Mouse (Mus musculus): ENCODE data around the gene Txlnb. TPM values are rescaled to one million over a fixed set of nuclear protein-coding genes. Genes with fewer than 3 reads are reported as not detected.
"Not testable (repeated sequence)": the region's sequence is repeated elsewhere in the genome, so short reads cannot be mapped to it uniquely, and the experiment has no call there.

Gene Txlnb
- 1.4 and 1.7 TPM in 2 replicates for polyA plus RNA-seq (2016; fragmentation: Nextera tagmentation; extraction: Ambion mirVana)

- Histone ChIP-seq H3K36me3 (replicated peaks) (no peaks in the 10 kb centered on the region), H3K9me3 (no peaks in the 10 kb centered on the region), H3K4me3 (replicated peaks) (peak within 1 kb of the TSS; percentile 27), H3K4me1 (peaks cover 12% of the 10 kb centered on the region), H3K4me2 (peak within 1 kb of the TSS; percentile 58), H3K9ac (peak within 1 kb of the TSS; percentile 45; the same call in 1 of the 2 replicates), H3K27ac (peak within 1 kb of the TSS; percentile 68), H3K27me3 (no peaks in the 10 kb centered on the region)
- ATAC-seq (ENCODE audit: low FRiP score) = peak; percentile 85
- WGBS = 4% methylated on average over 12 of the region's 13 CpGs
Observed at GRCm38 (mm10) chr10:17795767-17796631, at the start of gene Txlnb. Txlnb (plus strand) TSS chr10:17796226.

- H3K4me1 ChIP-seq = no peaks in the 10 kb centered on the region
- H3K4me2 ChIP-seq = no peak overlapping the region
- H3K27ac ChIP-seq = no peak overlapping the region
- no peaks in the 10 kb centered on the region for H3K36me3 ChIP-seq (replicated peaks)
- 83% methylated on average over 5 of the region's 5 CpGs for WGBS
- no peaks in the 10 kb centered on the region for H3K9me3 ChIP-seq
- no peak overlapping the region for H3K9ac ChIP-seq
- no peaks in the 10 kb centered on the region for H3K27me3 ChIP-seq
- ATAC-seq (ENCODE audit: low FRiP score) = no peak
- no peak overlapping the region for H3K4me3 ChIP-seq (replicated peaks)
Observed at GRCm38 (mm10) chr10:17752478-17752877, 43.5 kb upstream of the Txlnb start.

GRCm38 (mm10) chr10:17759772-17760171 lies 36.3 kb upstream of the Txlnb start:
- Histone ChIP-seq H3K4me2 (no peak overlapping the region), H3K9me3 (no peaks in the 10 kb centered on the region), H3K27me3 (no peaks in the 10 kb centered on the region), H3K4me1 (no peaks in the 10 kb centered on the region), H3K9ac (no peak overlapping the region), H3K27ac (no peak overlapping the region), H3K4me3 (replicated peaks) (no peak overlapping the region), H3K36me3 (replicated peaks) (no peaks in the 10 kb centered on the region)
- WGBS = 88% methylated on average over 3 of the region's 3 CpGs
- ATAC-seq (ENCODE audit: low FRiP score) = no peak

- H3K4me1 ChIP-seq = no peaks in the 10 kb centered on the region
- no peak overlapping the region for H3K27ac ChIP-seq
- ATAC-seq (ENCODE audit: low FRiP score) = no peak
- no peak overlapping the region for H3K4me2 ChIP-seq
- H3K9me3 ChIP-seq = no peaks in the 10 kb centered on the region
- no peak overlapping the region for H3K4me3 ChIP-seq (replicated peaks)
- 74% methylated on average over 9 of the region's 9 CpGs for WGBS
- H3K36me3 ChIP-seq (replicated peaks) = no peaks in the 10 kb centered on the region
- no peak overlapping the region for H3K9ac ChIP-seq
- no peaks in the 10 kb centered on the region for H3K27me3 ChIP-seq
Observed at GRCm38 (mm10) chr10:17760750-17761613, 35.0 kb upstream of the Txlnb start.

GRCm38 (mm10) chr10:17761652-17762051 lies 34.4 kb upstream of the Txlnb start:
- Histone ChIP-seq H3K4me2 (no peak overlapping the region), H3K9me3 (no peaks in the 10 kb centered on the region), H3K27ac (no peak overlapping the region), H3K27me3 (no peaks in the 10 kb centered on the region), H3K9ac (no peak overlapping the region), H3K4me3 (replicated peaks) (no peak overlapping the region), H3K4me1 (no peaks in the 10 kb centered on the region), H3K36me3 (replicated peaks) (no peaks in the 10 kb centered on the region)
- ATAC-seq (ENCODE audit: low FRiP score) = no peak
- WGBS = 85% methylated on average over 1 of the region's 1 CpGs

GRCm38 (mm10) chr10:17762946-17763345 lies 33.1 kb upstream of the Txlnb start:
- Histone ChIP-seq H3K36me3 (replicated peaks) (no peaks in the 10 kb centered on the region), H3K27ac (no peak overlapping the region), H3K4me1 (no peaks in the 10 kb centered on the region), H3K9me3 (no peaks in the 10 kb centered on the region), H3K9ac (no peak overlapping the region), H3K4me2 (no peak overlapping the region), H3K27me3 (no peaks in the 10 kb centered on the region), H3K4me3 (replicated peaks) (no peak overlapping the region)
- ATAC-seq (ENCODE audit: low FRiP score) = no peak
- WGBS = 94% methylated on average over 8 of the region's 8 CpGs

- Histone ChIP-seq H3K4me1 (no peaks in the 10 kb centered on the region), H3K9me3 (no peaks in the 10 kb centered on the region), H3K36me3 (replicated peaks) (no peaks in the 10 kb centered on the region), H3K27me3 (no peaks in the 10 kb centered on the region), H3K4me3 (replicated peaks) (no peak overlapping the region), H3K27ac (no peak overlapping the region), H3K9ac (no peak overlapping the region), H3K4me2 (no peak overlapping the region)
- ATAC-seq (ENCODE audit: low FRiP score) = no peak
- 84% methylated on average over 5 of the region's 5 CpGs for WGBS
Observed at GRCm38 (mm10) chr10:17769856-17770255, 26.2 kb upstream of the Txlnb start.

- Histone ChIP-seq H3K27me3 (no peaks in the 10 kb centered on the region), H3K36me3 (replicated peaks) (no peaks in the 10 kb centered on the region), H3K4me3 (replicated peaks) (no peak overlapping the region), H3K9ac (no peak overlapping the region), H3K4me1 (no peaks in the 10 kb centered on the region), H3K4me2 (no peak overlapping the region), H3K27ac (no peak overlapping the region), H3K9me3 (no peaks in the 10 kb centered on the region)
- WGBS = 88% methylated on average over 10 of the region's 10 CpGs
- no peak for ATAC-seq (ENCODE audit: low FRiP score)
Observed at GRCm38 (mm10) chr10:17772364-17772763, 23.7 kb upstream of the Txlnb start.

- Histone ChIP-seq H3K36me3 (replicated peaks) (no peaks in the 10 kb centered on the region), H3K4me2 (no peak overlapping the region), H3K9ac (no peak overlapping the region), H3K27ac (no peak overlapping the region), H3K27me3 (no peaks in the 10 kb centered on the region), H3K9me3 (no peaks in the 10 kb centered on the region), H3K4me3 (replicated peaks) (no peak overlapping the region), H3K4me1 (no peaks in the 10 kb centered on the region)
- 88% methylated on average over 3 of the region's 3 CpGs for WGBS
- no peak for ATAC-seq (ENCODE audit: low FRiP score)
Observed at GRCm38 (mm10) chr10:17774366-17774765, 21.7 kb upstream of the Txlnb start.

- Histone ChIP-seq H3K9me3 (no peaks in the 10 kb centered on the region), H3K4me2 (no peak overlapping the region), H3K4me3 (replicated peaks) (no peak overlapping the region), H3K27me3 (no peaks in the 10 kb centered on the region), H3K36me3 (replicated peaks) (no peaks in the 10 kb centered on the region), H3K4me1 (no peaks in the 10 kb centered on the region), H3K9ac (no peak overlapping the region), H3K27ac (no peak overlapping the region)
- WGBS = 86% methylated on average over 4 of the region's 4 CpGs
- no peak for ATAC-seq (ENCODE audit: low FRiP score)
Observed at GRCm38 (mm10) chr10:17775079-17775478, 20.9 kb upstream of the Txlnb start.

- not testable (repeated sequence) for H3K9ac ChIP-seq; H3K4me2 ChIP-seq; H3K4me3 ChIP-seq (replicated peaks); ATAC-seq (ENCODE audit: low FRiP score); H3K36me3 ChIP-seq (replicated peaks); H3K4me1 ChIP-seq; H3K27me3 ChIP-seq; H3K27ac ChIP-seq; H3K9me3 ChIP-seq
- WGBS = 80% methylated on average over 4 of the region's 4 CpGs
Observed at GRCm38 (mm10) chr10:17776684-17777083, 19.3 kb upstream of the Txlnb start.

GRCm38 (mm10) chr10:17786771-17787170 lies 9.3 kb upstream of the Txlnb start:
- Histone ChIP-seq H3K9ac (no peak overlapping the region), H3K4me1 (no peaks in the 10 kb centered on the region), H3K27ac (no peak overlapping the region), H3K4me3 (replicated peaks) (no peak overlapping the region), H3K27me3 (no peaks in the 10 kb centered on the region), H3K9me3 (no peaks in the 10 kb centered on the region), H3K36me3 (replicated peaks) (no peaks in the 10 kb centered on the region), H3K4me2 (no peak overlapping the region)
- ATAC-seq (ENCODE audit: low FRiP score) = no peak
- 90% methylated on average over 3 of the region's 3 CpGs for WGBS

Data from forebrain, embryonic 12.5 days (tissue).